Mouse (Mus musculus) erythroid progenitor cell, adult 5-6 weeks (primary cell): Measurements from ENCODE around the gene Rnf220. TPM values are rescaled to one million over a fixed set of nuclear protein-coding genes. Genes with fewer than 3 reads are reported as not detected.

Experiments
- total RNA-seq, 2 experiments: library from RNA; stranded (forward) in 1 of 2; stranded (reverse) in 1 of 2; fragments of 150-400 nt in 1 of 2; fragments of 186-747, 209-891 nt in 1 of 2; gene quantifications; 2 replicates each; pipeline versions ENCODE4 v1.2.3 to v1.2.4; 2015 to 2017; ENCODE audit warnings: low replicate concordance in 2 of 2

Gene Rnf220
- total RNA-seq, 2 experiments from 2014 or later: 21.9 to 22.6 TPM

Other genes starting within 250 kb of the Rnf220 start
- gene Tmem53, start 245.1 kb downstream of the Rnf220 start, total RNA-seq (2015; ENCODE audit: low replicate concordance): 8.4 TPM in 1 of 2 replicates, not detected in the other
- 0.39 TPM in 1 of 2 replicates, not detected in the other for gene Tmem53, start 245.1 kb downstream of the Rnf220 start, total RNA-seq (2017; ENCODE audit: low replicate concordance)
- not detected in 2 replicates for gene Armh1, start 244.9 kb downstream of the Rnf220 start, total RNA-seq (2015; ENCODE audit: low replicate concordance)
- gene Armh1, start 244.9 kb downstream of the Rnf220 start, total RNA-seq (2017; ENCODE audit: low replicate concordance): not detected in 2 replicates
- gene Eri3, start 53.3 kb upstream of the Rnf220 start, total RNA-seq (2015; ENCODE audit: low replicate concordance): 19.1 and 24.3 TPM in 2 replicates
- gene Eri3, start 53.3 kb upstream of the Rnf220 start, total RNA-seq (2017; ENCODE audit: low replicate concordance): 0.61 and 5.5 TPM in 2 replicates
- 10.1 and 13.4 TPM in 2 replicates for gene Dmap1, start 185.2 kb upstream of the Rnf220 start, total RNA-seq (2015; ENCODE audit: low replicate concordance)
- 13.6 and 38.2 TPM in 2 replicates for gene Dmap1, start 185.2 kb upstream of the Rnf220 start, total RNA-seq (2017; ENCODE audit: low replicate concordance)
- gene Gm12845, start 227.4 kb upstream of the Rnf220 start, total RNA-seq (2015; ENCODE audit: low replicate concordance): not detected in 2 replicates
- not detected in 2 replicates for gene Gm12845, start 227.4 kb upstream of the Rnf220 start, total RNA-seq (2017; ENCODE audit: low replicate concordance)